Mouse (Mus musculus) limb, embryonic 13.5 days (tissue): ENCODE data around the gene Slc39a13. TPM values are rescaled to one million over a fixed set of nuclear protein-coding genes. Genes with fewer than 3 reads are reported as not detected.
"Not testable (repeated sequence)": the region's sequence is repeated elsewhere in the genome, so short reads cannot be mapped to it uniquely, and the experiment has no call there.

Experiments used
- ATAC-seq: fragments of 200-750 bp; cut with Nextera tagmentation; 2 replicates; pipeline ENCODE4 v1.8.0; 2017; ENCODE audit warnings: low read depth, moderate number of reproducible peaks, moderate TSS enrichment; ENCODE audit not compliant: low FRiP score
- H3K27ac ChIP-seq: fragments of 300-500 bp; sonication (generic); 2 replicates; pipeline ENCODE4 v1.5.1; 2015; ENCODE audit warnings: inconsistent platforms, mild to moderate bottlenecking, moderate library complexity
- H3K27me3 ChIP-seq: fragments of 300-500 bp; sonication (generic); 2 replicates; pipeline ENCODE4 v1.6.1; 2015; ENCODE audit warnings: mild to moderate bottlenecking, inconsistent platforms
- H3K36me3 ChIP-seq: fragments of 300-500 bp; sonication (generic); 2 replicates; pipeline ENCODE4 v1.6.1; 2015; ENCODE audit warnings: inconsistent platforms, mild to moderate bottlenecking, moderate library complexity
- H3K4me1 ChIP-seq: fragments of 300-500 bp; sonication (generic); 2 replicates; pipeline ENCODE4 v1.6.1; 2015; ENCODE audit warnings: inconsistent platforms
- H3K4me2 ChIP-seq: fragments of 300-500 bp; sonication (generic); replicated peaks from 2 replicates; pipeline ENCODE4 v1.6.1; 2015; ENCODE audit warnings: inconsistent platforms, mild to moderate bottlenecking, moderate library complexity
- H3K4me3 ChIP-seq: fragments of 300-500 bp; sonication (generic); 2 replicates; pipeline ENCODE4 v1.5.1; 2015; ENCODE audit warnings: moderate library complexity, mild to moderate bottlenecking, inconsistent platforms
- H3K9ac ChIP-seq: fragments of 300-500 bp; sonication (generic); 2 replicates; pipeline ENCODE4 v1.6.1; 2015; ENCODE audit warnings: mild to moderate bottlenecking, inconsistent platforms
- H3K9me3 ChIP-seq: fragments of 300-500 bp; sonication (generic); 2 replicates; pipeline ENCODE4 v1.6.1; 2016; ENCODE audit warnings: inconsistent platforms
- WGBS: fragments of 180-500 bp; shearing (Covaris S2); methylation state at CpG from one replicate; pipeline ENCODE4 v1.1.7; 2015; 5-methylcytosine and 5-hydroxymethylcytosine counted together
- polyA plus RNA-seq: library from polyadenylated mRNA; unstranded; fragments of >200 nt; fragmentation: Nextera tagmentation; extraction: Ambion mirVana; gene quantifications from 2 replicates; pipeline ENCODE4 v1.2.1, GENCODE M21; 2015

Gene Slc39a13
- polyA plus RNA-seq, 1 experiment from 2014 or later: 67.5 TPM

- WGBS: 21% methylated on average over 3 of the region's 3 CpGs
- no peak overlapping the region for H3K4me3 ChIP-seq
- no peaks in the 10 kb centered on the region for H3K9me3 ChIP-seq
- H3K27ac ChIP-seq: no peak overlapping the region
- no peaks in the 10 kb centered on the region for H3K36me3 ChIP-seq
- no peak for ATAC-seq
- no peaks in the 10 kb centered on the region for H3K27me3 ChIP-seq
- H3K4me2 ChIP-seq: no peak overlapping the region
- H3K4me1 ChIP-seq: no peaks in the 10 kb centered on the region
- no peak overlapping the region for H3K9ac ChIP-seq
Observed at GRCm38 (mm10) chr2:91033000-91033399, 37.2 kb downstream of the Slc39a13 start.

- no peaks in the 10 kb centered on the region for H3K9me3 ChIP-seq
- no peak overlapping the region for H3K4me2 ChIP-seq
- no peaks in the 10 kb centered on the region for H3K27me3 ChIP-seq
- H3K4me3 ChIP-seq: no peak overlapping the region
- H3K9ac ChIP-seq: no peak overlapping the region
- WGBS: 83% methylated on average over 4 of the region's 4 CpGs
- no peak for ATAC-seq
- no peaks in the 10 kb centered on the region for H3K36me3 ChIP-seq
- H3K27ac ChIP-seq: no peak overlapping the region
- no peaks in the 10 kb centered on the region for H3K4me1 ChIP-seq
Observed at GRCm38 (mm10) chr2:91031216-91031615, 39.0 kb downstream of the Slc39a13 start.

- H3K9ac ChIP-seq: no peak overlapping the region
- H3K4me1 ChIP-seq: no peaks in the 10 kb centered on the region
- H3K4me2 ChIP-seq: no peak overlapping the region
- H3K27ac ChIP-seq: no peak overlapping the region
- WGBS: 86% methylated on average over 9 of the region's 9 CpGs
- H3K4me3 ChIP-seq: no peak overlapping the region
- no peak for ATAC-seq
- no peaks in the 10 kb centered on the region for H3K36me3 ChIP-seq
- H3K27me3 ChIP-seq: no peaks in the 10 kb centered on the region
- H3K9me3 ChIP-seq: no peaks in the 10 kb centered on the region
Observed at GRCm38 (mm10) chr2:91027391-91028214, 42.6 kb downstream of the Slc39a13 start.

GRCm38 (mm10) chr2:91026491-91026890, 43.7 kb downstream of the Slc39a13 start:
- ATAC-seq: no peak
- Histone ChIP-seq H3K36me3 (peaks cover 2% of the 10 kb centered on the region; the same call in 1 of the 2 replicates), H3K27me3 (no peaks in the 10 kb centered on the region), H3K9me3 (no peaks in the 10 kb centered on the region), H3K4me3 (no peak overlapping the region), H3K27ac (no peak overlapping the region), H3K9ac (no peak overlapping the region), H3K4me1 (no peaks in the 10 kb centered on the region), H3K4me2 (no peak overlapping the region)
- WGBS: 86% methylated on average over 1 of the region's 1 CpGs

GRCm38 (mm10) chr2:91025081-91025516, 45.1 kb downstream of the Slc39a13 start:
- no peak overlapping the region for H3K4me3 ChIP-seq
- ATAC-seq: no peak
- H3K27me3 ChIP-seq: no peaks in the 10 kb centered on the region
- H3K9me3 ChIP-seq: no peaks in the 10 kb centered on the region
- H3K27ac ChIP-seq: no peak overlapping the region
- peaks cover 13% of the 10 kb centered on the region for H3K36me3 ChIP-seq
- H3K4me2 ChIP-seq: no peak overlapping the region
- WGBS: 97% methylated on average over 1 of the region's 1 CpGs
- H3K4me1 ChIP-seq: no peaks in the 10 kb centered on the region
- no peak overlapping the region for H3K9ac ChIP-seq

GRCm38 (mm10) chr2:91023956-91024355, 46.3 kb downstream of the Slc39a13 start:
- no peak for ATAC-seq
- H3K9ac ChIP-seq: no peak overlapping the region
- H3K4me3 ChIP-seq: no peak overlapping the region
- H3K9me3 ChIP-seq: no peaks in the 10 kb centered on the region
- no peaks in the 10 kb centered on the region for H3K27me3 ChIP-seq
- no peak overlapping the region for H3K4me2 ChIP-seq
- 85% methylated on average over 1 of the region's 1 CpGs for WGBS
- H3K27ac ChIP-seq: no peak overlapping the region
- H3K4me1 ChIP-seq: no peaks in the 10 kb centered on the region
- peaks cover 19% of the 10 kb centered on the region for H3K36me3 ChIP-seq

- H3K4me3 ChIP-seq: no peak overlapping the region
- WGBS: 73% methylated on average over 2 of the region's 2 CpGs
- H3K4me2 ChIP-seq: no peak overlapping the region
- no peak overlapping the region for H3K9ac ChIP-seq
- no peaks in the 10 kb centered on the region for H3K9me3 ChIP-seq
- H3K36me3 ChIP-seq: peaks cover 25% of the 10 kb centered on the region
- H3K27me3 ChIP-seq: no peaks in the 10 kb centered on the region
- ATAC-seq: no peak
- H3K27ac ChIP-seq: no peak overlapping the region
- H3K4me1 ChIP-seq: no peaks in the 10 kb centered on the region
Observed at GRCm38 (mm10) chr2:91023131-91023530, 47.1 kb downstream of the Slc39a13 start.

- peaks cover 32% of the 10 kb centered on the region for H3K36me3 ChIP-seq
- not testable (repeated sequence) for H3K4me1 ChIP-seq, H3K27me3 ChIP-seq, H3K4me2 ChIP-seq, ATAC-seq, H3K4me3 ChIP-seq, H3K9ac ChIP-seq, H3K9me3 ChIP-seq, H3K27ac ChIP-seq
- WGBS: 95% methylated on average over 7 of the region's 7 CpGs
Observed at GRCm38 (mm10) chr2:91022266-91022665, 48.0 kb downstream of the Slc39a13 start.

GRCm38 (mm10) chr2:91019911-91020310, 50.3 kb downstream of the Slc39a13 start:
- 93% methylated on average over 3 of the region's 3 CpGs for WGBS
- H3K9me3 ChIP-seq: no peaks in the 10 kb centered on the region
- no peak overlapping the region for H3K4me3 ChIP-seq
- no peak overlapping the region for H3K9ac ChIP-seq
- H3K36me3 ChIP-seq: peaks cover 53% of the 10 kb centered on the region
- no peaks in the 10 kb centered on the region for H3K27me3 ChIP-seq
- H3K27ac ChIP-seq: no peak overlapping the region
- H3K4me2 ChIP-seq: no peak overlapping the region
- ATAC-seq: no peak
- no peaks in the 10 kb centered on the region for H3K4me1 ChIP-seq

- Histone ChIP-seq H3K4me3 (no peak overlapping the region), H3K27ac (no peak overlapping the region), H3K36me3 (peaks cover 70% of the 10 kb centered on the region), H3K4me1 (no peaks in the 10 kb centered on the region; the same call in 1 of the 2 replicates), H3K4me2 (no peak overlapping the region), H3K27me3 (no peaks in the 10 kb centered on the region), H3K9ac (no peak overlapping the region), H3K9me3 (no peaks in the 10 kb centered on the region)
- WGBS: 88% methylated on average over 8 of the region's 8 CpGs
- no peak for ATAC-seq
Observed at GRCm38 (mm10) chr2:91018061-91018788, 52.0 kb downstream of the Slc39a13 start.

- Histone ChIP-seq H3K9ac (no peak overlapping the region), H3K36me3 (peaks cover 82% of the 10 kb centered on the region), H3K4me3 (no peak overlapping the region), H3K9me3 (no peaks in the 10 kb centered on the region), H3K27me3 (no peaks in the 10 kb centered on the region), H3K4me2 (no peak overlapping the region), H3K4me1 (no peaks in the 10 kb centered on the region; the same call in 1 of the 2 replicates), H3K27ac (no peak overlapping the region)
- ATAC-seq: no peak
- WGBS: 86% methylated on average over 4 of the region's 4 CpGs
Observed at GRCm38 (mm10) chr2:91015386-91015785, 54.8 kb downstream of the Slc39a13 start.

GRCm38 (mm10) chr2:91013881-91014280, 56.3 kb downstream of the Slc39a13 start:
- Histone ChIP-seq H3K4me2 (no peak overlapping the region), H3K4me1 (no peaks in the 10 kb centered on the region; the same call in 1 of the 2 replicates), H3K36me3 (peaks cover 88% of the 10 kb centered on the region), H3K27me3 (no peaks in the 10 kb centered on the region), H3K9ac (no peak overlapping the region), H3K9me3 (no peaks in the 10 kb centered on the region), H3K4me3 (no peak overlapping the region), H3K27ac (no peak overlapping the region)
- ATAC-seq: no peak
- 98% methylated on average over 2 of the region's 2 CpGs for WGBS
